Mouse (Mus musculus): ENCODE measurements around the gene Wdr34.
"Not testable (repeated sequence)": the region's sequence is repeated elsewhere in the genome, so short reads cannot be mapped to it uniquely, and the experiment has no call there.

Gene Wdr34

GRCm38 (mm10) chr2:30066046-30066901 is 17.6 kb upstream of the Wdr34 start:
- peak; percentile 72 for DNase-seq (ENCODE audit: extremely low read depth, low read depth)

GRCm38 (mm10) chr2:30064298-30064697 is 15.6 kb upstream of the Wdr34 start:
- DNase-seq (ENCODE audit: extremely low read depth, low read depth) = no peak

GRCm38 (mm10) chr2:30063791-30064190 is 15.1 kb upstream of the Wdr34 start:
- no peak for DNase-seq (ENCODE audit: extremely low read depth, low read depth)

GRCm38 (mm10) chr2:30063235-30063634 is 14.6 kb upstream of the Wdr34 start:
- DNase-seq (ENCODE audit: extremely low read depth, low read depth) = no peak

GRCm38 (mm10) chr2:30062249-30063093 is 13.8 kb upstream of the Wdr34 start:
- DNase-seq (ENCODE audit: extremely low read depth, low read depth) = peak; percentile 79

- DNase-seq (ENCODE audit: extremely low read depth, low read depth) = peak; percentile 73
Observed at GRCm38 (mm10) chr2:30061215-30062166, 12.8 kb upstream of the Wdr34 start.

GRCm38 (mm10) chr2:30058418-30058817 is 9.7 kb upstream of the Wdr34 start:
- DNase-seq (ENCODE audit: extremely low read depth, low read depth) = no peak

- peak; percentile 81 for DNase-seq (ENCODE audit: extremely low read depth, low read depth)
Observed at GRCm38 (mm10) chr2:30057223-30057904, 8.7 kb upstream of the Wdr34 start, which contains the start of gene Set. TSS of gene Set (plus strand) at chr2:30057378.

GRCm38 (mm10) chr2:30056736-30057135 is 8.1 kb upstream of the Wdr34 start:
- no peak for DNase-seq (ENCODE audit: extremely low read depth, low read depth)

- DNase-seq (ENCODE audit: extremely low read depth, low read depth) = not testable (repeated sequence)
Observed at GRCm38 (mm10) chr2:30055310-30055709, 6.6 kb upstream of the Wdr34 start.

- DNase-seq (ENCODE audit: extremely low read depth, low read depth) = no peak
Observed at GRCm38 (mm10) chr2:30051992-30052761, 3.5 kb upstream of the Wdr34 start.

- DNase-seq (ENCODE audit: extremely low read depth, low read depth) = peak; percentile 96
Observed at GRCm38 (mm10) chr2:30049831-30050230, 1.1 kb upstream of the Wdr34 start.

GRCm38 (mm10) chr2:30048101-30048501 is 580 bp downstream of the Wdr34 start:
- DNase-seq (ENCODE audit: extremely low read depth, low read depth) = peak; percentile 36

- no peak for DNase-seq (ENCODE audit: extremely low read depth, low read depth)
Observed at GRCm38 (mm10) chr2:30047127-30047526, 1.6 kb downstream of the Wdr34 start.

GRCm38 (mm10) chr2:30044550-30044949 is 4.1 kb downstream of the Wdr34 start:
- DNase-seq (ENCODE audit: extremely low read depth, low read depth) = no peak

GRCm38 (mm10) chr2:30042445-30042844 is 6.2 kb downstream of the Wdr34 start:
- peak; percentile 51 for DNase-seq (ENCODE audit: extremely low read depth, low read depth)

GRCm38 (mm10) chr2:30039687-30040086 is 9.0 kb downstream of the Wdr34 start:
- DNase-seq (ENCODE audit: extremely low read depth, low read depth) = no peak

- no peak for DNase-seq (ENCODE audit: extremely low read depth, low read depth)
Observed at GRCm38 (mm10) chr2:30038370-30038769, 10.3 kb downstream of the Wdr34 start.

- DNase-seq (ENCODE audit: extremely low read depth, low read depth) = no peak
Observed at GRCm38 (mm10) chr2:30037762-30038161, 10.9 kb downstream of the Wdr34 start.

- DNase-seq (ENCODE audit: extremely low read depth, low read depth) = no peak
Observed at GRCm38 (mm10) chr2:30032957-30033356, 15.7 kb downstream of the Wdr34 start.

All from MEL-GATA-1-ER (cell line).